Mouse (Mus musculus) layer of hippocampus, adult 8-10 months (tissue): ENCODE measurements around the gene Trim59. TPM values are rescaled to one million over a fixed set of nuclear protein-coding genes. Genes with fewer than 3 reads are reported as not detected.

Experiments used
- DNase-seq, 2 experiments: peaks; one replicate each; pipeline ENCODE4 v3.0.0; 2022; ENCODE audit warnings: low spot score in 2 of 2
- microRNA-seq, 2 experiments: library from miRNA; unstranded; fragments of <30 nt; microRNA quantifications; one replicate each; pipeline ENCODE4 v1.2.0; 2022
- total RNA-seq, 4 experiments: library from RNA; stranded (reverse); gene quantifications; 2 replicates each; pipeline ENCODE4 v1.2.4; 2022

Trim59 gene
- total RNA-seq, 4 experiments from 2014 or later = 14.2 to 18.5 (median 17.1) TPM

GRCm38 (mm10) chr3:69005338-69006245 lies 39.0 kb downstream of the Trim59 start:
- DNase-seq = peak; percentile 9 to 21

- DNase-seq = peak; percentile 91 to 94
These were observed 39.9 kb downstream of the Trim59 start, which contains the start of the genes Ift80 and Smc4 for GRCm38 (mm10) chr3:69004437-69005337. Ift80 (minus strand) TSS chr3:69004570. Smc4 (plus strand) TSS chr3:69004738.

GRCm38 (mm10) chr3:69004055-69004436 lies 40.5 kb downstream of the Trim59 start:
- DNase-seq = no peak

- DNase-seq = no peak
These were observed 41.8 kb downstream of the Trim59 start for GRCm38 (mm10) chr3:69002781-69003180.

- no peak for DNase-seq
These were observed 58.0 kb downstream of the Trim59 start for GRCm38 (mm10) chr3:68986550-68986949.

Small RNA genes lying within 50 kb of the gene (microRNA-seq; reads per million reads assigned to microRNA genes)
- gene Mir15b = 121 to 350 reads per million in 2 experiments
- gene Mir16-2 = 115 to 185 reads per million in 2 experiments

Other genes starting within 250 kb of the Trim59 start
- gene 1110032F04Rik, start 175.2 kb downstream of the Trim59 start, total RNA-seq = 1 to 10 TPM; 7.6 to 9.5 (median 9.1) TPM
- 10 to 100 TPM; 23.9 to 30.2 (median 28.3) TPM for gene Ift80, start 40.2 kb downstream of the Trim59 start, total RNA-seq
- 1 to 10 TPM; 5.8 to 10.0 (median 7.5) TPM for gene Smc4, start 40.0 kb downstream of the Trim59 start, total RNA-seq
- 10 to 100 TPM; 68.1 to 94.4 (median 81.2) TPM for gene Kpna4, start 82.4 kb upstream of the Trim59 start, total RNA-seq
- gene Arl14, start 177.7 kb upstream of the Trim59 start, total RNA-seq = not detected